Mouse (Mus musculus) effector memory CD4-positive, alpha-beta T cell, adult 7 months (primary cell): ENCODE measurements around the gene Cntn1. TPM values are rescaled to one million over a fixed set of nuclear protein-coding genes. Genes with fewer than 3 reads are reported as not detected.

Experiments
- polyA plus RNA-seq: library from polyadenylated mRNA; unstranded; fragments of 100-300 nt; shearing (Covaris generic); gene quantifications from one replicate; pipeline ENCODE4 v1.2.1, GENCODE M21; 2017

The Cntn1 gene
- 0.46 TPM for polyA plus RNA-seq

GRCm38 (mm10) chr15:92050996-92051352 is at the start of gene Cntn1:
TSS of gene Cntn1 (plus strand) at chr15:92051165.

Other genes starting within 250 kb of the Cntn1 start
- not detected for gene Smgc, start 212.9 kb upstream of the Cntn1 start, polyA plus RNA-seq